Mouse (Mus musculus) liver, adult 2 months (tissue): ENCODE results near the gene Pcp4l1.

ENCODE experiments used
- CTCF ChIP-seq: fragments of 200-500 bp; IDR thresholded peaks from 2 replicates; pipeline ENCODE4 v1.5.1; 2011; ENCODE audit warnings: low read depth, low read length, control low read depth
- POLR2A ChIP-seq: fragments of 200-500 bp; IDR thresholded peaks from 2 replicates; pipeline ENCODE4 v1.6.1; 2011; ENCODE audit warnings: low read length, control low read depth; ENCODE audit not compliant: insufficient read depth; ENCODE audit errors: extremely low read depth

DNA sequence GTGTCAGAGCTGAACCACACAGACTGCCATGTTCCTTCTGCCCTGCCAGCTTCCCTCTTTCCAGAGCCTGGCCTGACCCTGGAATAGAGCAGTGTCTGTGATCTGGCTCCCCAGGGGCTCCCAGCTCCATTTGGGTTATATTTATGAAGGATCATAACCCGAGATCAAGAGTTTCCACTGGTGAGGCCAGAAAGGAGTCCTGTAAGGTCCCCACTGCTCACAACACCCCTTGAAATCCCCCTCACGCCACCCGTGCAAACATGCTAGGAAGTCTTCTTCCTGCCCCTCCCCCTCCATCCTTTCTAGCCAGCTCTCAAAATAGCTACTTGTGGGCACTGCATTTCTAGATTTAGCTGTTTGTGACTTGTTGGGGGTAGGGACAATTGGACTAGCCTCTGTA, 12.4 kb downstream of the Pcp4l1 start:
- TF ChIP-seq CTCF (no peak), POLR2A (no peak)
